Comparison of ENCODE assay signal across 11 mouse cellular contexts in the genomic region with DNA sequence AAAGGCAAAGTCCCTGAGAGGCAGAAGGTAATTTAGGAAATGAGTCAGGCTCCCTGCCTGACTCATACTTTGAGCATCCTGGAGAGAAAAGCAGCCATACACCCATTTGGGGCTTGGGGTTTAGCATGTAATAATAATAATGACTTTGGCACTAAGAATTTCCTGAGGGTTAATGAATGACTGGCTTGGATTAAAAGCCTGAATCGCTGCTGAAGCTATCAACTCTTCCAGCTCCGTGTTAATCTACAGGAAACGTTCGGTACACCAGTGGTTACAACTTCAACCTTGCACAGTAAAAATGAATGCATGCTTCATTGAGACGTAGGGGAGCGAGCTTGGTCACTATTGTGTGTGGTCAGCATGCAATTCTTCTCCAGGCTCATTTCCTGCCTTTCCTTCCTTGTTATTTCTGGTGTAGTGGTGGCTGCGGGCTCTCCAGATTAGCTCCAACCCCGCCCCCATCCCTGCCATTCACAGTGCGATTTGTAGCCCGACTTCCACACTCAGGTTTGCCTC.
DNase-seq lines count a peak whose midpoint lies in the region; ATAC-seq lines count a peak whose summit lies in the region.
"Had no signal": no experiment of that assay in that cellular context is flagged by ENCODE, and none has a peak within 500 bp of the region (broad histone marks: within the 10 kb centered on the region; RNA-seq: fewer than 3 reads in every experiment).

No protein-coding gene starts in this region.

- H3K27me3 ChIP-seq in lung, embryonic 16.5 days (ENCODE audit: control insufficient read depth, insufficient read depth, low read depth, low read length) = no peaks in the 10 kb centered on the region

- H3K9ac ChIP-seq in lung, embryonic 16.5 days (ENCODE audit: low read length) = no peak overlapping the region

- DNase-seq in embryo, embryonic 9.5 days (ENCODE audit: extremely low spot score) = peak; percentile 25
- DNase-seq in embryo, embryonic 11 days = no peak
- DNase-seq in left cerebral cortex, adult 11 months (ENCODE audit: low spot score) = no peak
- no peak for DNase-seq in gastrocnemius, adult 8-10 months (ENCODE audit: low spot score in 2 of 2)
- DNase-seq: B cell, adult 2 months; cerebellum, adult 9-10 months; gastrocnemius, postnatal 25 days had no signal

- peaks cover 8% of the 10 kb centered on the region for H3K4me1 ChIP-seq in brown adipose tissue, adult 24 weeks (ENCODE audit: control insufficient read depth, insufficient read depth, insufficient read length, low read length)
- H3K4me1 ChIP-seq in lung, embryonic 16.5 days (replicated peaks; ENCODE audit: control insufficient read depth, insufficient read depth, low read length) = peaks cover 13% of the 10 kb centered on the region; the same call in 1 of the 2 replicates

- H3K4me3 ChIP-seq in brown adipose tissue, adult 24 weeks (ENCODE audit: insufficient read depth, low read depth, low read length) = no peak overlapping the region
- no peak overlapping the region for H3K4me3 ChIP-seq in lung, embryonic 16.5 days (ENCODE audit: low read length)

- H3K4me2 ChIP-seq in lung, embryonic 16.5 days (ENCODE audit: low read depth, low read length) = no peak overlapping the region

- H3K36me3 ChIP-seq in lung, embryonic 16.5 days (ENCODE audit: control insufficient read depth, insufficient read depth, low read length) = no peaks in the 10 kb centered on the region

- WGBS in lung, embryonic 16.5 days = 43% methylated on average over 10 of the region's 10 CpGs

- peak overlapping the region; percentile 38 for H3K27ac ChIP-seq in brown adipose tissue, adult 24 weeks (replicated peaks; ENCODE audit: low read depth, low read length)
- H3K27ac ChIP-seq in lung, embryonic 16.5 days (ENCODE audit: low read length) = peak overlapping the region; percentile 59

- peak; percentile 34 to 44; a peak in 3 of 4 replicates for ATAC-seq in hematopoietic stem cell, adult 5-6 weeks (replicated peaks in 1 of 2; ENCODE audit: insufficient read depth in 1 of 2, low FRiP score in 2 of 2, low TSS enrichment in 1 of 2, low read depth in 1 of 2, poor library complexity in 2 of 2, severe bottlenecking in 2 of 2)
- ATAC-seq in lung, embryonic 16.5 days (ENCODE audit: low read depth) = peak; percentile 57
- no peak for ATAC-seq in granulocyte monocyte progenitor cell, adult 5-6 weeks (replicated peaks; ENCODE audit: poor library complexity, severe bottlenecking)

- no peaks in the 10 kb centered on the region for H3K9me3 ChIP-seq in lung, embryonic 16.5 days (ENCODE audit: control insufficient read depth, low read length)
